Mouse (Mus musculus) E14TG2a.4 (cell line): Measurements from ENCODE around the gene Slc9a5.

ENCODE experiments used
- CTCF ChIP-seq: conservative IDR thresholded peaks from 2 replicates; pipeline ENCODE4 v1.5.1; 2014; ENCODE audit warnings: low read length
- NANOG ChIP-seq: IDR thresholded peaks from 2 replicates; pipeline ENCODE4 v1.6.1; 2014; ENCODE audit warnings: borderline replicate concordance, low read length, mixed read lengths
- POU5F1 ChIP-seq: IDR thresholded peaks from 2 replicates; pipeline ENCODE4 v1.6.1; 2014; ENCODE audit warnings: low read length, borderline replicate concordance

GRCm38 (mm10) chr8:105356681-105357080 lies 8.0 kb downstream of the Slc9a5 start:
- TF ChIP-seq CTCF (no peak), NANOG (no peak), POU5F1 (no peak)
